Mouse (Mus musculus): ENCODE measurements at regions not wholly inside any gene's neighbourhood (a gene's known extent, or its start where the extent isn't known, plus 50 kb on each side); places are given as distances from the start of the nearest gene placed in this dataset.

DNA sequence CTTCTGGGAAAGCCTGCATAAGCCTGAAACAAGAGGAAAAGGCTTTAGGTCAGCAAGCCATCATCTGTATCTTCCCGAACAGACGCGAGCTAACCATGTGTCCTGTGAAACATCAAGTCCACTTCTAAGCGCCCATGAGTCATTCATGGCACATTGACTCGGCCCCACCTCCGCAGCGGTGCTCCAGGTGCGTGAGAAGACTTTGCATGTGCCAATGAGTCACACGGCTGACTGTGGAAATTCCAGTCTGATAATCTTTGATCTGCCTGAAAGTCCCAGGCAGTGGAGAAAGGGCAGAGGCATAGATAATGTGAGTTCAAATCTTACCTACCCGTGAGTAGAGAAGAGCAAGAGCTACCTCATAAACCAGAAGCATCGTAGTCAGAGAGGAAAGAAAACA lies 137.8 kb downstream of the Pfkfb3 start:
- ATAC-seq (replicated peaks in 1 of 2; ENCODE audit: insufficient read depth in 1 of 2, low FRiP score in 2 of 2, low TSS enrichment in 1 of 2, low read depth in 1 of 2, poor library complexity in 2 of 2, severe bottlenecking in 2 of 2), result no peak

DNA sequence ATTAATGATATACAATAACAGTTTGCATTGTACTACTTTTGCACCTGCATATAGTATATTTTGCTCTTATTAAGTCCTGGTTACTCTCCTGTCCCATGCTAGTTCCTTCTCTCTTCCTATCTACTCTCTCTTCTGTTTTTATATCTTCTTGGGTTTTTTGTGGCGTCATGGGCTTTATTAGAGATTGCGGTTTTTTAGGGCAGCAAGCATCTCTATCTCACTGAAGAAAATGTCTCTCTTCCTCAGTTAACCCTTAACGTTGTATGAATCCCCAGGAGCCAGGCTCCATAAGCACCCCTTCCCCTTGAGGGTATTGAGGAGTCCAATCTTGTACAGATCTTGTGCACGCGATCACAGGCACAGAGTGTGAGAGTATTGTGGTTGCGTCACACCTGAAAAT lies 141.4 kb downstream of the Pfkfb3 start:
- no peak for ATAC-seq (replicated peaks in 1 of 2; ENCODE audit: insufficient read depth in 1 of 2, low FRiP score in 2 of 2, low TSS enrichment in 1 of 2, low read depth in 1 of 2, poor library complexity in 2 of 2, severe bottlenecking in 2 of 2)

- ATAC-seq (replicated peaks in 1 of 2; ENCODE audit: insufficient read depth in 1 of 2, low FRiP score in 2 of 2, low TSS enrichment in 1 of 2, low read depth in 1 of 2, poor library complexity in 2 of 2, severe bottlenecking in 2 of 2), result no peak
Measured at GRCm38 (mm10) chr2:11408497-11408896, 145.4 kb downstream of the Pfkfb3 start.

GRCm38 (mm10) chr2:11406103-11406615 lies 147.7 kb downstream of the Pfkfb3 start:
- no peak for ATAC-seq (replicated peaks in 1 of 2; ENCODE audit: insufficient read depth in 1 of 2, low FRiP score in 2 of 2, low TSS enrichment in 1 of 2, low read depth in 1 of 2, poor library complexity in 2 of 2, severe bottlenecking in 2 of 2)

- no peak for ATAC-seq (replicated peaks in 1 of 2; ENCODE audit: insufficient read depth in 1 of 2, low FRiP score in 2 of 2, low TSS enrichment in 1 of 2, low read depth in 1 of 2, poor library complexity in 2 of 2, severe bottlenecking in 2 of 2)
Measured at GRCm38 (mm10) chr2:11402218-11402848, 151.5 kb downstream of the Pfkfb3 start.

GRCm38 (mm10) chr2:11399411-11399810 lies 154.5 kb downstream of the Pfkfb3 start:
- ATAC-seq (replicated peaks in 1 of 2; ENCODE audit: insufficient read depth in 1 of 2, low FRiP score in 2 of 2, low TSS enrichment in 1 of 2, low read depth in 1 of 2, poor library complexity in 2 of 2, severe bottlenecking in 2 of 2), result no peak

GRCm38 (mm10) chr2:11398949-11399348 lies 154.9 kb downstream of the Pfkfb3 start:
- ATAC-seq (replicated peaks in 1 of 2; ENCODE audit: insufficient read depth in 1 of 2, low FRiP score in 2 of 2, low TSS enrichment in 1 of 2, low read depth in 1 of 2, poor library complexity in 2 of 2, severe bottlenecking in 2 of 2), result no peak

- ATAC-seq (replicated peaks in 1 of 2; ENCODE audit: insufficient read depth in 1 of 2, low FRiP score in 2 of 2, low TSS enrichment in 1 of 2, low read depth in 1 of 2, poor library complexity in 2 of 2, severe bottlenecking in 2 of 2), result peak; percentile 63 to 66
Measured at GRCm38 (mm10) chr2:11398391-11398790, 155.5 kb downstream of the Pfkfb3 start.

- no peak for ATAC-seq (replicated peaks in 1 of 2; ENCODE audit: insufficient read depth in 1 of 2, low FRiP score in 2 of 2, low TSS enrichment in 1 of 2, low read depth in 1 of 2, poor library complexity in 2 of 2, severe bottlenecking in 2 of 2)
Measured at GRCm38 (mm10) chr2:11396835-11397234, 157.0 kb downstream of the Pfkfb3 start.

DNA sequence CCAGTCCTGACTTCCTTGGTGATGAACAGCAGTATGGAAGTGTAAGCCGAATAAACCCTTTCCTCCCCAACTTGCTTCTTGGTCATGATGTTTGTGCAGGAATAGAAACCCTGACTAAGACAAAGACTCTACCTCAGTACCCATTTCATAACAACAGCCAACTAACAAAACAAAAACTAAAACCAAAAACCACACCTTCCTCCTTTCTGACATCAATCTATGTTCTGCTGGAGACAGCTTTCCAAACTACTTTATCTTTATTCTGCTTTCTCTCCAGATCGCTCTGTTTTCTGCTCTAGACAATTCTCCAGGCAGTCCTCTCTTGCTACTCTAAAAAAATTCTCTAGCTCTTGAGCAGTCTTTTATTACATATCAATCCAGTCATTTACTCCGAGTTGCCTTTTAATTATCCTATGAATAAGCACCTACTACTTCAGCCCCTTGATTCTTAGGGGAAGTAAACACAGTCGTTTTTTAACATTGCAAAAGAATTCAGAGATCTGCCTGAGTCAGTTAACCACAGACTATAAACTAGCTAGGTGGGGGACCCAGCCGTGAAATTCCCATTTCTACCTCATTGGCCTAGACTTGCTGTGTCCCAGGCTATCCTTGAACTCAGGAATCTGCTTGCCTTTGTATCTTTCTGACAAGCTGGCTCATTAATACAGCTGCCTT lies 159.1 kb downstream of the Pfkfb3 start:
- peak; percentile 70 to 77 for ATAC-seq (replicated peaks in 1 of 2; ENCODE audit: insufficient read depth in 1 of 2, low FRiP score in 2 of 2, low TSS enrichment in 1 of 2, low read depth in 1 of 2, poor library complexity in 2 of 2, severe bottlenecking in 2 of 2)

DNA sequence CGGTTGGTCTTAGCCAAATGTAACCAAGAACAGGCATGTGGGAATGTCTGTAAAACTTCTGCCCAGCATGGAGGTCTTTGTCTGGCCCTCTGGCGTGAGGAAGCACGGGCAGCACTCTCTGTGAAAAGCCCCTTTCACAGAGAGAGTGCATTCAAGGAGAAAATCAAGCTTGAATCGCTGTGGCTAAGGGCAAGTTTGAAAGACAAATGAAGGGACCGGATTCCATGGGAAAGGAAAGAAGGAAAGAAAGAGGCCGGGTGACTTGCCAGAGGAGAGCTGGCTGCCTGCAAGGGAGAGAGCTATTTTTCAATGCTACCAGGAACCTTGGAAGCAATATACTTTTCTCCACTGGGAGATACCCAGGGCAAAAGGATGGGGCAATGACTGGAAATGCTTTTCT lies 162.2 kb downstream of the Pfkfb3 start:
- ATAC-seq (replicated peaks in 1 of 2; ENCODE audit: insufficient read depth in 1 of 2, low FRiP score in 2 of 2, low TSS enrichment in 1 of 2, low read depth in 1 of 2, poor library complexity in 2 of 2, severe bottlenecking in 2 of 2), result no peak

DNA sequence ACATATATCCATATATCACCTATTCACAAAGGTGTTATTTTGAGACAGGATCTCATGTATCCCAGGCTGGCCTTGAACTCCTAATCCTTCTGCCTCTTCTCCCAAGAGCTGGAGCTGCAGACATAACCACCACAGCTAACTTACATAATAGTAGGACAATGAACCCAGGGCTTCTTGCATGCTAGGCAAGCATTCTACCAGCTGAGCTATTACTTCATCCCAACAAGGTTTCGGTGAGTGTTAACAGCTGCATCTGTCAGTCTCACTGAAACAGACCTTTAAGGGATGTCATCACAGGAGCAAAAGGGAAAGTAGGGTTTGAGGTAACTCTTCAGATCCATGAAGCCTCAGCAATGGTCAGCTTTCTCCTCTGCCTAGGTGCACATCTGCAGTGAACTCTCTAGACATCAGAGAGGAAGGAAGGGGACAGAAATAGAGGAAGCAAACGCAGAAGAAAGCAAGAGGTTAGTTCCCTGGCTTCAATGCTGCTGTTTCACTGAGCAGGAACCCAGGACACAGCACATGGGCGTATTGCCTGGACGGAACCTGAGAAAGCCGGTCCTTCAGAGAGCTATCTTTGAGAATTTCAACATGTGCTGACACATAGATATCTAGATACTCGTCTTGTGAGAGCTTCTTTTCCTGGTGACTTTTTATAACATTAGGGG lies 163.1 kb downstream of the Pfkfb3 start:
- peak; percentile 37 to 74 for ATAC-seq (replicated peaks in 1 of 2; ENCODE audit: insufficient read depth in 1 of 2, low FRiP score in 2 of 2, low TSS enrichment in 1 of 2, low read depth in 1 of 2, poor library complexity in 2 of 2, severe bottlenecking in 2 of 2)

- no peak for ATAC-seq (replicated peaks in 1 of 2; ENCODE audit: insufficient read depth in 1 of 2, low FRiP score in 2 of 2, low TSS enrichment in 1 of 2, low read depth in 1 of 2, poor library complexity in 2 of 2, severe bottlenecking in 2 of 2)
Measured at GRCm38 (mm10) chr2:11387623-11388022, 166.3 kb downstream of the Pfkfb3 start.

GRCm38 (mm10) chr2:11383815-11384214 lies 170.1 kb downstream of the Pfkfb3 start:
- no peak for ATAC-seq (replicated peaks in 1 of 2; ENCODE audit: insufficient read depth in 1 of 2, low FRiP score in 2 of 2, low TSS enrichment in 1 of 2, low read depth in 1 of 2, poor library complexity in 2 of 2, severe bottlenecking in 2 of 2)

DNA sequence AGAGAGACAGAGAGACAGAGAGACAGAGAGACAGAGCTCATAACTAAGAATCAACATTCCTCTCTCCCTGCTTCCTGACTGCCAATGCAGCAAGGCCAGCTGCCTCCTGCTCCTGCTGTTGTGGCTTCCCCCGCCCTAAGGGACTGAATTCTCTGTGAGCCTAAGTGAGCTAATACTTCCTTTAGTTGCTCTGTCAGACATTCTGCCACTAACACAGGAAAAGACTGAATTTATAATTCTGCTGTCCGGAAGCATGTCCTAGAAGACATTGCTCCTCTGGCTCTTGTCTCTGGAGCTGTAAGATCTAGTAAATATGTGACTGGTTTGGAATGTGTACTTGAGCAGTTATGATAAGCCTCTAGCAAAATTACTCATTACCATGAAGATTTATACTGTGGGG lies 176.7 kb downstream of the Pfkfb3 start:
- ATAC-seq (replicated peaks in 1 of 2; ENCODE audit: insufficient read depth in 1 of 2, low FRiP score in 2 of 2, low TSS enrichment in 1 of 2, low read depth in 1 of 2, poor library complexity in 2 of 2, severe bottlenecking in 2 of 2), result 0 out of 4 replicates have a peak, but pooled peaks of 1 of the 2 experiments have one; percentile 22

GRCm38 (mm10) chr2:11375726-11376454 lies 178.0 kb downstream of the Pfkfb3 start:
- no peak for ATAC-seq (replicated peaks in 1 of 2; ENCODE audit: insufficient read depth in 1 of 2, low FRiP score in 2 of 2, low TSS enrichment in 1 of 2, low read depth in 1 of 2, poor library complexity in 2 of 2, severe bottlenecking in 2 of 2)

DNA sequence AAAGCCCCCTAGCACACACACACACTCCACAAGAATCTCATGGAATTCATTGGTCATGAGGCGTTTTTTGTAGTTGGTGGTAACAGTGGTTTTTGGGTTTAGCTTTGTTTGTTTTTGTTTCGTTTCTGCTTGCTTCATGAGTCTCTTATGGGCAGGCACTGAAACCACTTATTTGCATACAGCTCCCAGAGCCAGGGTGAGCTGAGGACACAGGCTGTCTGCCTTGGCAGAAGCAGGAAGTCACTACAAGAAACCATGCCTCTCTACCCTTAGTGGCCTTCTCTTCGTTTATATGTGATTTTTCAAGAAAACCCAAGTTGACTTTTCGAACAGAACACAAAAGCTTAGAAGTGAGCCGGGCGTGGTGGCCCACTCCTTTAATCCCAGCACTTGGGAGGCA lies 178.8 kb downstream of the Pfkfb3 start:
- ATAC-seq (replicated peaks in 1 of 2; ENCODE audit: insufficient read depth in 1 of 2, low FRiP score in 2 of 2, low TSS enrichment in 1 of 2, low read depth in 1 of 2, poor library complexity in 2 of 2, severe bottlenecking in 2 of 2), result peak; percentile 99 to 100

DNA sequence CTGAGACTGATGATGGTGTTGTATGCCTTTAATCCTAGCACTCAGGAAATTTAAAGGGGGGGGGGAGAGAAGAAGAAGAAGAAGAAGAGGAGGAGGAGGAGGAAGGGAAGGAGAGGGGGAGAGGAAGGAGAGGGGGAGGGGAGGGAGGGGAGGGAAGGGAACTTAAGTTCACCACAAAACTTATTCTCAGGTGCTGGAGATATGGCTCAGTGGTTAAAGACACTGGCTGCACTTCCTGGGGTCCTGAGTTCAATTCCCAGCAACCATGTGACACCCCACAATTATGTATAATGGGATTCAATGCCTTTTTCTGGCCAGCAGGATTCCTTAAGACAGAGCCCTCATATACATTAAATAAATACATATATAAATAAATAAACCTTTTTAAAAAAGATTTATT lies 183.6 kb downstream of the Pfkfb3 start:
- no peak for ATAC-seq (replicated peaks in 1 of 2; ENCODE audit: insufficient read depth in 1 of 2, low FRiP score in 2 of 2, low TSS enrichment in 1 of 2, low read depth in 1 of 2, poor library complexity in 2 of 2, severe bottlenecking in 2 of 2)

All from hematopoietic stem cell, adult 5-6 weeks (primary cell).